Mouse (Mus musculus): ENCODE measurements around the gene H2-D1.

H2-D1 gene

DNA sequence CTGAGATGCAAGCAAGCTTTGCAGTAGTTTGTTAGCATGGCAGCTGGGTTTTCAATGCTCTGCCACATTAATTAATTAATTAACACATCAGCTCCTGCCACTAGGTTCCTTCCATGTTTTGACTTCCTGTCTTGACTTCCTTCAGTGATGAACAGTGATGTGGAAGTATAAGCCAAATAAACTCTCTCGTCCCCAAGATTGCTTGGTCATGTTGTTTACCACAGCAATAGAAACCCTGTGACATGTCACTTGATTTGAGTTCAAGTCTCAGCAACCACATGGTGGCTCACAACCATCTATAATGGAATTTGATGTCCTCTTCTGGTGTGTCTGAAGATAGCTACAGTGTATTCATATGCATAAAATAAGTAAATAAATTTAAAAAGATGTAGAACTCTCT, 5.2 kb upstream of the H2-D1 start:
- DNase-seq (ENCODE audit: low spot score), result no peak

GRCm38 (mm10) chr17:35257824-35258491, 4.6 kb upstream of the H2-D1 start:
- DNase-seq (ENCODE audit: low spot score), result peak; percentile 96

- peak; percentile 88 for DNase-seq (ENCODE audit: low spot score)
These were observed 3.7 kb upstream of the H2-D1 start for GRCm38 (mm10) chr17:35258492-35259478.

GRCm38 (mm10) chr17:35259621-35260020, 2.9 kb upstream of the H2-D1 start:
- DNase-seq (ENCODE audit: low spot score), result no peak

GRCm38 (mm10) chr17:35261651-35262050, 879 bp upstream of the H2-D1 start:
- no peak for DNase-seq (ENCODE audit: low spot score)

- DNase-seq (ENCODE audit: low spot score), result no peak
These were observed 973 bp downstream of the H2-D1 start for GRCm38 (mm10) chr17:35263523-35263883.

DNA sequence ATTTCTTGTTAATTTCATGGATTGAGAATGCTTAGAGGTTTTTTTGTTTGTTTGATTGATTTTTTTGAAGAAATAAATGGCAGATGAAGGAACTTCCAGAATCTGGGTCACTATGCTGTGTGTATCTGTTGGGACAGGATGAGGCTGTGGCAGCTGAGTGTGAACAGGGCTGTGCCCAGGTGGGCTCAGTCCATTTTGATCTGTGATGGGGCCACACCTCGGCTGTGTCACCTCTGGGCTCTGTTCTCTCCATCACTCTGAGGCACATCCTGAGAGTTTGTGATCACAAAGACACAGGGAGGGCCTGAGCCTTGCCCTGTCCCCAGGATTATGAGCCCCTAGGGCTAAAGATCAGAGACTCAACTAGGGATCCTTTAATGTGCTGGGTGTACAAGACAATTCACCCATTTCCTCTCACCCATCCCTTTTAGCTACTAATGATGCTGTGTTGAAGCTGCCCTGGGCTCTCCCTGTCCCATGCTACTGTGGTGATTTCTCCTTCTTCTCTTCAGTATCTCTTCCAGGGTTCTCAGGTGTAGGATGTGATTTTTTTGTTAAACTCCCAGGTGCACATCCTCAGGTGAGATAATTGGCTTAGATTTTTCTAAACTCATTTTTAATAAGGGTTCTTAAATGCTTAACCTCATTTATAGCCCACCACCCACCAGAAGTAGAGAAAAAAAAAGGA, 5.0 kb downstream of the H2-D1 start:
- peak; percentile 42 for DNase-seq (ENCODE audit: low spot score)

GRCm38 (mm10) chr17:35269653-35270347, 7.3 kb downstream of the H2-D1 start:
- peak; percentile 35 for DNase-seq (ENCODE audit: low spot score)

GRCm38 (mm10) chr17:35272249-35272648, 9.7 kb downstream of the H2-D1 start:
- no peak for DNase-seq (ENCODE audit: low spot score)

- peak; percentile 82 for DNase-seq (ENCODE audit: low spot score)
These were observed 12.2 kb downstream of the H2-D1 start for GRCm38 (mm10) chr17:35274770-35275169.

DNA sequence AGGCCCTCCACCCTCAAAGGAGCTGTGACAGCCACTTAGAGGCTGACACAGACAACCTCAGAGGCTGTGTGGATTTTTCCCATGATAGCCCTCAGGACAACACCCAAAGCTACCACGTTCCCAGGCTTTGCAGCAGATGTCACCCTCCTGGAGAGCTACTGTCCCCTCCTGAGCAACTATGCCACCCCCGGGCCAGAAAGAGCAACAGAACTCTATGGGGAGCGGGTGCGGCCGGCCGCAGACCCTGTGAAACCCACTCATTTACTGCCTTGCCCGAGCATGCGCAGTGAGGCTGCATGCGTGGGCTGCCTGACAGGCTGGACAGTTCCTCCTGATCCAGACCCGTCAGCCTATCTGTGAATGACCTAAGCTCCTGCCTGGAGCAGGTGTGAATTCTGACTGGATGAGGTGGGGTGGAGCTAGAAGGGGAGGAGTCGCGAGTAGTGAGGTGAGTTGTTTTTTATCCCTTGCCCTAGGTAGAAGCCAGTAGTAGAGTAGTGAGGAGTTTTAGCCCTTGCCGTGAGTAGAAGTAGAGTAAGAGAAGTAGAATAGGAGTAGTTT, 13.9 kb downstream of the H2-D1 start:
- DNase-seq (ENCODE audit: low spot score), result no peak

DNA sequence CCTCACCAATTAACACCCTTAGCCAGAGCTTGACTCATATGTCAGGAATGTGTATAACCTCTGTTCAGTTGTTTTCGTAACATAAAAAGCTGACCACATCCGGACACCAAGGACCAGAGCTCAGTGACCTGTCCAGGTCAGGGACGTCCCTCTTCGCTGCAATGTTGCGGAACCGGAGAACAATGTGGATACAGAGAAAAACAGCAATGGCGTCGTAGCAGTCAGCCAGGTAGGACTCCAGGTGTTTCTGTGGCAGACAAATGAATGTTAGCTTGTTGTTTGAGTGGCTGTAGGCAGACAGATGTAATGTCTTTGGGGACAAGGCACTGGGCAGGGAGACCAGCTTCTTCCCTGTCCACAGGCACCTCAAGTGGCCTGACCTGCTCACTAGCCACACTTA, 15.5 kb downstream of the H2-D1 start:
- DNase-seq (ENCODE audit: low spot score), result no peak

DNA sequence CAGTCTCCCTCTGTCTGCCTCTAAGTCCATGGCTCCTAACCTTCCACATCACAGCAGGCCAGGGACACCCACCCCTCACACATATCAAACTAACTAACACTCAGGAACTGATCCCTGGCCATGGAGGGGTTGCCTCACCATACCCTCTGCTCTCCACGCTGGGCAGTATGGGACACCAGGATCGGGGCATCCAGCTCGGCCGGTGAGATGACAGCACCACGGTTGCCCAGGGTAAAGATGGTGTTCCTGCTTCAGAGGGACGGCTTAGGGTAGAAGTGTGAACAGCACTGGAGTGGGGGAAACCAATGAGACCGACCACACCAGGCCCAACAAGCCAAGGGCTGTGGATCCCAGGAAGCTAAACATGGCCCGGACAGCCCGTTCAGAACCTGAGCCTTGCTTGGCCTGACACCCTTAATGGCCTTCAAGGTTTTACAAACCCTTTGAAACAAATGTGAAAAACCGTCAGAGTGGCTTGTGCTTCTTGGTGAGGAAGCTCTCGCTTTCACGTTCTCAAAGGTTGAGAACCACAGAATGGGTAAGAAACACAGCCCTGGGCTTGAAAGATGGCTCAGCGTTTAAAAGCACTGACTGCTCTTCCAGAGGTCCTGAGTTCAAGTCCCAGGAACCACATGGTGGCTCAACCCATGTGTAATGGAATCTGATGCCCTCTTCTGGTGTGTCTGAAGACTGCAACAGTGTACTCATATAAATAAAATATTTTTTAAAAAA, 16.6 kb downstream of the H2-D1 start:
- no peak for DNase-seq (ENCODE audit: low spot score)

DNA sequence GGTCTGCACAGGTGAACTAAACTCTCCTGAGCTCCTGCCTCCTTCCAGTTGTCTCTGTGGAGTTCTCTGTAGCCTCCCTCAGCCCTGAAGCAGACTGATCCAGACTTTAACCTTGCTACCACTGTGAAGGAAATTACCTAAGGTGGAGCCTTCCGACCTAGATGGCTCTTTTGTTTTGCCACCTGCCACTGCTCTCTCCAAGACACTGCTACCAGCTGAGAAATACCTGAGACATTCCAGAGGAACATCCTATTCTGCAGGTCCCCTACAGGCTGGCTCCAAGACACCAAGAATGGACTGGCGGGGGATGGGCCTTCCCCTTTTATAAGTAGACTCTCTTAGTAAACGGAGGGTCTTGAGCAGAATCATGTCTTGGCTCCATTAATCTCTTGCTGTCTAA, 17.7 kb downstream of the H2-D1 start:
- no peak for DNase-seq (ENCODE audit: low spot score)

- no peak for DNase-seq (ENCODE audit: low spot score)
These were observed 22.9 kb downstream of the H2-D1 start for GRCm38 (mm10) chr17:35285431-35285830.

DNA sequence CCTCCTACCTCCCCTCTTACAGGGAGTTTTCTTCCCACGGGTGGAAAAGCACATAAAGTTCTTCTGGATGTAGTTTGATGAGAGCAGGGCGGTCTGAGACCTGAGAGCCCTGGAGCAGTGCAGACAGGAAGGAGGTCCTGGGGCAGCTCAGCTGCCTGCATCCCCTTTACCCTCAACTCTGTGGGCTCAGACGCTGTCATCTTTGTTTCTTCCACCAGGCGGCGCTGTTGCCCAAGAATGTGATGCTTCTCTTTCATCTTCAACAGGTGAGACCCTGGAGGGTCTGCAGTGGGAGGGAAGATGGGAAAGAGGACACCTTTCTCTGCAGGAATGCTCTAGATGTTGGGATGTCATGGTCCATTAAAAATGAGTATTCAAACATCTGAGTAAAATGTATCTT, 33.3 kb downstream of the H2-D1 start:
- peak; percentile 73 for DNase-seq (ENCODE audit: low spot score)

GRCm38 (mm10) chr17:35300261-35300945, 37.9 kb downstream of the H2-D1 start:
- DNase-seq (ENCODE audit: low spot score), result peak; percentile 44

- DNase-seq (ENCODE audit: low spot score), result peak; percentile 84
These were observed 39.2 kb downstream of the H2-D1 start for GRCm38 (mm10) chr17:35301645-35302258.

GRCm38 (mm10) chr17:35303271-35303670, 40.7 kb downstream of the H2-D1 start:
- no peak for DNase-seq (ENCODE audit: low spot score)

- no peak for DNase-seq (ENCODE audit: low spot score)
These were observed 41.3 kb downstream of the H2-D1 start for GRCm38 (mm10) chr17:35303756-35304350.
